Mouse (Mus musculus): ENCODE data around the gene Krtap5-4.
A peak's percentile ranks its signal among the peaks of the same experiment; 100 is the strongest.
"Not testable (repeated sequence)": the region's sequence is repeated elsewhere in the genome, so short reads cannot be mapped to it uniquely, and the experiment has no call there.

Krtap5-4 gene

DNA sequence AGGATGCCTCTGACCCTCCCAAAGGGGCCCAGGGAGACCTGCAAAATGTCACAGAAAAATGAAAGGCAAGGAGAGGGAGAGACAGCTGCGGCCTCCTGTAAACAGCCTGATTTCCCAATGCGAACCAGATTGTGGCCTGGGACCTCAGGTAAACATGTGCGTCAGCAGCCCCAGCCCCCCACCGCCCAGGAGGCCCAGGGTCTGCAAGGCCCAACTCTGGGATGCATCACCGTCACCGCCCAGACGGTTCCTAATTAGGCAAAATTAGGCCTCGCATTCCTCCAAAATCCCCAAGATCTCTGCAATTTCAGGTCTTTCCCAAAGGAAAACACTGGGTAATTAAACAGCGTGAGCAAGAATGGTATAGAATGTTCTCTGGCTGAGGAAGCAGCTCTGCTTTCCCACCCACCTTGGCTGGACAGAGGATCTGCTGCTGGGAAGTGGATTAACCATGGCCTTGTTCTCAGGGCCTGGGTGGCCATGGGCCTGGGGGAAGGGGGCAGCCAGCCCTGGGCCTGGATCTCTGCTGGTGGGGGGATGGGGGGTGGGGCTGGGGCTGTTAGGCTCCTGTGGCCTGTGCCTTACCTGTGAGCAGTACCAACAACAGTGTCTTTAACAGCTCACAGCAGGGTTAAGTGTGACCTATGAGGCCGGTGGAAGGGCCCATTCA, 18.4 kb downstream of the Krtap5-4 start:
- DNase-seq (ENCODE audit: low spot score), result not testable (repeated sequence)

- DNase-seq (ENCODE audit: low spot score), result no peak
Measured at GRCm38 (mm10) chr7:142322641-142323040, 19.3 kb downstream of the Krtap5-4 start.

DNA sequence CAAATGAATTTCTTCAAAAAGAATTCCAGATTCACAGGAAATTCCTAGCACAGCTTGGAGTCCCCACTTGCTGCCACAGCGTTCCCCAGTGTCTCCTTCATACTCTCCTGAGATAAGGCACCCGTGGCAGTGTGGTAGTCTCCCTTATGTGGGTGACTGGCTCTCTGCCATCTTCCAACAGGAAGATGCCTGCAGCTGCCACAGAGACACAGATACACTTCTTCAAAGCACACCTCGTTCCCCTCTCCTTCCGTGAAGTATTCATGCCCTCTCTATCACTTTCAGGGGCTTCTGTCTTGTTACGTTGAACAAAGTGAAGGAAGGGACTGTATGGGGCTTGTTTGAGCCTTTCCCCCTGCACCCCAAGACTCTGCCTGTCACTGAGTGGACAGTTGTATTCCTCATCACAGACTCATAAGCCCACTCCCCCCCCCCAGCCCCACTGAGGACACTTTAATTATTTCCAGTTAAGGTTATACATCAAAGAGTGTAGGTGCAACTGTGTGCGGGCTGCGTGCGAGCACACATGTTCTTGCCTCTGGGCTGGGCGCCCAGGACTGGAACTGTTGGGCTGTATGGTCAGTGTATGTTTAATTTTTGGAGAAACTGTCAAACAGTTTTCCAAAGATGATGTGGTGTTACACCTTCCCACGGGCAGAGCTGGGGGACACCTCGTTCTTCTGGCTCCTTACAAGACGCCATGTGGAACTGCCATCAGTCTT, 20.2 kb downstream of the Krtap5-4 start:
- no peak for DNase-seq (ENCODE audit: low spot score)

DNA sequence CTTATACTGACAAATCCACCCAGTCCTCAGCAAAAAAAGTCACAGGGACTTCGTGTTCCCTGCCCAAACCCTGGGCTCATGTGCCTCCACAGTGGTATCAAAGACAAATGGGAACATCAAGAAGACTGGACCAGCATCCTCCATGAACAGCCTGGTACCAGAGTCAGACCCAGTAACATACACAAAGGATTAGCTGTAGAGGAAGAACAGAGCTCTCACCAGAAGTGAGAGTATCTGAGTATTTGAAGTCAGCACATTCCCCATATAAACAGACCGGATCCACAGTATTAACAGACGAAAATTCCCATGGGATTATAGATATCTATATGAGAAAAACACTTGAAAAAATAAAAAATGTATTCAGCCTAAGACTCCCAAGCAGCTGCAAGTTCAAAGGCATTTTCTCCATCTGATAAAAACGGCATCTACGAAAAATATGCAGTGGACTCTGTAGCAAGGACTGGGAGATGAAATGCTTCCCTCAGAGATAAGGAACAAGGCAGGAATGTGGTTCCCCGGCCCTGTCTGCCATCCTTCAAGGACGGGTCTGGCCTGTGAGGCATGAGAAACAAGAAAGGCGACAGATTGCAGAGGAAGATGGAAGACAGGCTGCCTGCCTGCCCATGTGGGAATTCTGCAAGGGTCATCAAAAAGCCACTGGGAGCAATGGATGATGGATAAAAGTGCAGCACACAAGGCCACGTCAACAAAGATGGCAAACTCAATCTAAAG, 23.5 kb downstream of the Krtap5-4 start:
- no peak for DNase-seq (ENCODE audit: low spot score)

DNA sequence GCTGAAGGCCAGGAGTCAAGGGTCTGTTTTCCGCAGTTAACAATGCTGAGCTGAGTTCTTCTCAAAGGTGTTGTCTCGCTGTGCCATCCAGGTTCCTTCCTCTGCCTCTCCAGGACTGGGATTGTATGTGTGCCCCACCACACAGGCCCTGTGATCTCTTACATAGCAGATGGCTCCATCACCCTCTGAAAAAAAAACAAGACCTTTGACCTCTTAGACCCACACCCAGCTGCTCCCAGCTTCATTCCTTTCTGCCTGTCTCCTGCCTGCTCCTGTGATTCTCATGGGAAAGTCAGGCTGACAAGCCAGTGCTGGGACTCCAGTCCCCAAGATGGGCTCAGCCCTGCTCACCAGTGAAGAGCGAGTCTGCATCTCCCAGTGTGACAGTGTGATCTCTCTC, 25.2 kb downstream of the Krtap5-4 start:
- no peak for DNase-seq (ENCODE audit: low spot score)

- DNase-seq (ENCODE audit: low spot score), result peak; percentile 33
Measured at GRCm38 (mm10) chr7:142330271-142330724, 26.9 kb downstream of the Krtap5-4 start.

DNA sequence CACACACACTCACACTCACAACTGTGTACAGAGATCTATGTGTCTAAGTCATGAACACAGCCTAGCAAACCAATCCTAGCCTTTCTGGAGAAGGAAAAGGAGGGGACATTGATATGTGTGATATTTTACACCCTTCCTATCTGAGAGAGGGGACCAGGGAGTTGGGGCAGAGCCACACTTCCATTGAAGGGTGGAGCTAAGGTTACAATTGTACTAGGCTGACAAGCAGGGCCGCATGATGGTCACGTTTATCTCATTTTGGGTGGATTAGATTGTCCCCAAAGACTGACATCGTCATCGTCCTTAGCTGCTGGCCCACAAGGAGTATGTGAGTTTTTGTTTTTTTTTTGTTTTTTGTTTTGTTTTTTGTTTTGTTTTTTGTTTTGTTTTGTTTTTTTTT, 27.9 kb downstream of the Krtap5-4 start:
- DNase-seq (ENCODE audit: low spot score), result no peak

GRCm38 (mm10) chr7:142332741-142333140, 29.4 kb downstream of the Krtap5-4 start:
- DNase-seq (ENCODE audit: low spot score), result not testable (repeated sequence)

DNA sequence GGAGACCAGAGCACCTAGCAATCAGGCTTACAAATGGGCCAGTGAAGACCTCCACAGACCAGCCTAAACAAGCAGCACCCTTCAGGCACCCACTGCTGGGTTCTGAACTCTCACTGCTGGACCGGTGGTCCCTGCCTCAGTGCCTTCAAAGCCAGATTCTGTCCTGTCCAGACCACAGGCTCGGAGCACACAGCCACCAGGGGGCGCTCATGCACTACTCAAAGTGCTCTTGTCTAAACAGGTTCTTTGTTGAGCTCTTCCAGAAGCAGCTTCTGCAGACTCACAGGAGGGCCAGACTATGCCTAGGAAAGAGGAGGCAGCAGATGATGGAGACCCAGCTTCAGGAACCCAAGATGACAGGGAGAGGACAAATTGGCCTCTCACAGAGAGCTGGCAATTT, 30.9 kb downstream of the Krtap5-4 start:
- DNase-seq (ENCODE audit: low spot score), result peak; percentile 66

DNA sequence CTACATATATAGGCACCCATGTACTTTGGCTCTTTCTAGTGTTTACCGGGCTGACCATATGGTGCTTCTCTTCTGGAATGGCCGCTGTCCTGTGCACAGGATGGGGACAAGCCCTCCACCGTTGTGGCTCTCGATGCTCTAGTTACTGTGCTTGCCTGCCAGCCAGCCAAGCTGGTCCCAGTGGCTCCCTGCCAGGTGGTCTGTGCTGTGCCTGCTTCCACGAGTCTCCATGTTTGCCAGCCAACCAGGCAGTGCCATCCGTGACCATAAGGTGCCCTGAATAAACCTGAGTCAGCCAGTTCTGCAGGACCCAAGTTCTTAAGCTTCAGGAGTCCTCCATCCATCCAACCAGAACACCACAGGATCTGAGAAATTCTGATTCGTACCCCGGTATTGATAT, 31.8 kb downstream of the Krtap5-4 start:
- DNase-seq (ENCODE audit: low spot score), result no peak

GRCm38 (mm10) chr7:142340269-142340970, 37.1 kb downstream of the Krtap5-4 start:
- DNase-seq (ENCODE audit: low spot score), result no peak

DNA sequence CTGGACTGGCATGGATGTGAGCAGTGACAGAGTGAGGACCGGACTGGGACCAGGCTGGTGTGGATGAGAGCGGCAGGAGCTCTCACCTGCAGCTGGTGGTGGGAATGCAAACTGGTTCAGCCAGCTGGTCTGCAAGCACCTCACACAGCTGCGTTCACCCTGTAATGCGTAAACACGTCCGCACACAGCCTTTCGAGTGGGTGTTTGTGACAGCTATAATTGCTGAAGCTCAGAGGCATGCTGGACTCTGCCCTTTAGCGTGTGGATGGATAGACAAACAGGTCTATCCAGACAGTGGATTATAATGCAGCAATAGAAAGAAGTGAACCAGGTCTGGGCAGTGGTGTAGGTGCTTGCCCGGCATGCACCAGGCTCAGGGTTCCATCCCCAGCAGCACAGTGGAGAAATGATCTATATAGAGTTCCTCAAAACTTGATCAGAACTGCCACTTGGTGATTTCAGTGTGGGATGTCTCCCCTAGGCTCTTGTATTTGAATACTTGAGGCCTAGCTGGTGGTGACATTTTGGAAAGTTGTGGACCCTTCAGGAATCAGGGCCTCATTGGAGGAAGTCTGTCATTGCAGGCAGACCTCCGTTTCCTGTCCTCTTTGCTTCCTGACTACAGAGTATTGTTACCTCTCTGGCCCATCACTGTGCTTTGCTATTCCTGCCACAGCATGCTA, 38.4 kb downstream of the Krtap5-4 start:
- DNase-seq (ENCODE audit: low spot score), result no peak

- DNase-seq (ENCODE audit: low spot score), result no peak
Measured at GRCm38 (mm10) chr7:142342247-142342640, 38.9 kb downstream of the Krtap5-4 start.

DNA sequence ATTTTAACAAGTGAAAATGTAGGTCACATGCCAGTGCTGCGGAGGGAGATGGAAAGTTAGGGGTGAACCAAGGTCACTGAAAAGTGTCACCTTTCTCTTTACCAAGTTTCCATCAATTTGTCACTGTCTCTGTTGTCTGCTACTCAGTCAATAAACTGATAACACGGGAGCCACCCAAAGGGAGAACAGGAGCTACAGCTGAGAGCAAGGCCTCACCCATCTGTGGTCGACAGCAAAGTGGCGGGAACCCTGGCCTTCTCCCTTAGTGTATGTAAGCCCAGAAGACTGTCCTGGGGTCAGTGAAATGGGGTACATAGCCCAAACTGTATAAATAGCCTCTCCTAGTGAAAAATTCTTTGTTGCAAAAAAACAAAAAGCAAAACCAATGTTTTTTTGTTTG, 44.2 kb downstream of the Krtap5-4 start:
- DNase-seq (ENCODE audit: low spot score), result no peak

DNA sequence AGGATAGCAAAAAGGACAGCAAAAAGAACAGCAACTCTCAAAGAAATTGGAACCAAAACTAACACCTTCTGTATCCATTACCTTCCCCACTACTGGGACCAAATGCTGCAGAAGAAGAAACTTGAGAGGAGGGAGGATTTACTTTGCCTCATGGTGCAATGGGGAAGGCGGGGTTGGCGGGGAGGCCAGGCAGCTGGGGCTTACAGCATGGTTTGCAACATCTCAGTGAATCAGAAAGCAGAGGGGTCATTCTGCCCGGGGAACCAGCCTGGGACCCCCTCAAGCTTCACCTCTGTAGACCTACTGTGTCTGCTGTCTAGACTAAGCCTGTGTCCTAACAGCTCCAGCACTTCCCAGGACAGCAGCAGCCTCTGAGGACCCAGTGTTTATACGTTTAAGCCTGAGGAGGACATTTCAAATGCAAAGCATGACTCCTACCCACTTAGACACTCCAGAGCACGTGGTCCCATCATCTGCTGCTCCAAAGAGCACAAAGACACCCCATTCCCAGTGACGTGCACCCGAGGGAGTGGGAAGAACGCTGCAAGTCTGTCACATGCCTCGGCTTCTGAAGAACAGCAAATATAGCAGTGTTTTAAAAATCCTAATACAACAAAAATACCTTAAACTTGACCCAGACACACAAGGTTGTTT, 46.1 kb downstream of the Krtap5-4 start:
- DNase-seq (ENCODE audit: low spot score), result no peak

- DNase-seq (ENCODE audit: low spot score), result no peak
Measured at GRCm38 (mm10) chr7:142351569-142351968, 48.2 kb downstream of the Krtap5-4 start.

- no peak for DNase-seq (ENCODE audit: low spot score)
Measured at GRCm38 (mm10) chr7:142353854-142354253, 50.5 kb downstream of the Krtap5-4 start.
